Mouse (Mus musculus) intestine, postnatal 0 days (tissue): ENCODE data around the gene Ehd2. TPM values are rescaled to one million over a fixed set of nuclear protein-coding genes. Genes with fewer than 3 reads are reported as not detected.

Experiments used
- ATAC-seq: fragments of 200-750 bp; cut with Nextera tagmentation; 2 replicates; pipeline ENCODE4 v1.8.0; 2017; ENCODE audit warnings: mild to moderate bottlenecking, moderate TSS enrichment, moderate library complexity
- H3K27ac ChIP-seq: fragments of 300-500 bp; sonication (generic); 2 replicates; pipeline ENCODE4 v1.5.1; 2014; ENCODE audit warnings: mild to moderate bottlenecking, low read depth, low read length, moderate library complexity
- H3K27me3 ChIP-seq: fragments of 300-500 bp; sonication (generic); replicated peaks from 2 replicates; pipeline ENCODE4 v1.6.1; 2014; ENCODE audit warnings: low read length, mixed read lengths; ENCODE audit not compliant: control insufficient read depth, insufficient read depth
- H3K36me3 ChIP-seq: fragments of 300-500 bp; sonication (generic); 2 replicates; pipeline ENCODE4 v1.6.1; 2014; ENCODE audit warnings: mild to moderate bottlenecking, moderate library complexity; ENCODE audit not compliant: control insufficient read depth, insufficient read depth
- H3K4me1 ChIP-seq: fragments of 300-500 bp; sonication (generic); replicated peaks from 2 replicates; pipeline ENCODE4 v1.6.1; 2014; ENCODE audit warnings: antibody characterized with exemption, low read length, mixed read lengths; ENCODE audit not compliant: control insufficient read depth, insufficient read depth
- H3K4me2 ChIP-seq: fragments of 300-500 bp; sonication (generic); replicated peaks from 2 replicates; pipeline ENCODE4 v1.6.1; 2014; ENCODE audit warnings: low read depth, mild to moderate bottlenecking, moderate library complexity
- H3K4me3 ChIP-seq: fragments of 300-500 bp; sonication (generic); 2 replicates; pipeline ENCODE4 v1.5.1; 2014; ENCODE audit warnings: low read depth, low read length
- H3K9ac ChIP-seq: fragments of 300-500 bp; sonication (generic); 2 replicates; pipeline ENCODE4 v1.6.1; 2014; ENCODE audit warnings: mild to moderate bottlenecking, low read depth, low read length
- H3K9me3 ChIP-seq: fragments of 300-500 bp; sonication (generic); 2 replicates; pipeline ENCODE4 v1.6.1; 2016; ENCODE audit warnings: mixed run types; ENCODE audit not compliant: control insufficient read depth
- CTCF ChIP-seq: sonication (generic); IDR thresholded peaks from 2 replicates; pipeline ENCODE4 v1.5.1; 2016; ENCODE audit warnings: low read depth, mild to moderate bottlenecking, control low read depth, antibody characterized with exemption, moderate library complexity
- WGBS: fragments of 180-500 bp; shearing (Covaris S2); extraction: QIAGEN DNeasy Blood & Tissue Kit; methylation state at CpG from one replicate; pipeline ENCODE4 v1.1.7; 2014; 5-methylcytosine and 5-hydroxymethylcytosine counted together
- polyA plus RNA-seq: library from polyadenylated mRNA; unstranded; fragments of >200 nt; fragmentation: Nextera tagmentation; extraction: Ambion mirVana; gene quantifications from 2 replicates; pipeline ENCODE4 v1.2.1, GENCODE M21; 2015

The Ehd2 gene
- polyA plus RNA-seq, 1 experiment from 2014 or later: 29.3 TPM

- Histone ChIP-seq H3K9ac (no peak overlapping the region), H3K4me3 (no peak overlapping the region), H3K9me3 (no peaks in the 10 kb centered on the region), H3K36me3 (no peaks in the 10 kb centered on the region; the same call in 1 of the 2 replicates), H3K4me2 (no peak overlapping the region; the same call in 1 of the 2 replicates), H3K4me1 (peaks cover 7% of the 10 kb centered on the region; the same call in 1 of the 2 replicates), H3K27me3 (no peaks in the 10 kb centered on the region), H3K27ac (peak overlapping the region; percentile 51)
- no peak for TF ChIP-seq CTCF
- WGBS: 62% methylated on average over 7 of the region's 7 CpGs
- peak; percentile 81 for ATAC-seq
Observed at GRCm38 (mm10) chr7:16011418-16012085, 44.2 kb upstream of the Ehd2 start.

GRCm38 (mm10) chr7:16010649-16011048 is 43.3 kb upstream of the Ehd2 start:
- TF ChIP-seq CTCF: no peak
- H3K4me3 ChIP-seq: no peak overlapping the region
- 73% methylated on average over 5 of the region's 5 CpGs for WGBS
- H3K4me2 ChIP-seq: no peak overlapping the region
- H3K27me3 ChIP-seq: no peaks in the 10 kb centered on the region
- no peaks in the 10 kb centered on the region for H3K9me3 ChIP-seq
- ATAC-seq: no peak
- H3K27ac ChIP-seq: no peak overlapping the region; the same call in 1 of the 2 replicates
- H3K9ac ChIP-seq: no peak overlapping the region
- peaks cover 7% of the 10 kb centered on the region; the same call in 1 of the 2 replicates for H3K4me1 ChIP-seq
- H3K36me3 ChIP-seq: no peaks in the 10 kb centered on the region; the same call in 1 of the 2 replicates

DNA sequence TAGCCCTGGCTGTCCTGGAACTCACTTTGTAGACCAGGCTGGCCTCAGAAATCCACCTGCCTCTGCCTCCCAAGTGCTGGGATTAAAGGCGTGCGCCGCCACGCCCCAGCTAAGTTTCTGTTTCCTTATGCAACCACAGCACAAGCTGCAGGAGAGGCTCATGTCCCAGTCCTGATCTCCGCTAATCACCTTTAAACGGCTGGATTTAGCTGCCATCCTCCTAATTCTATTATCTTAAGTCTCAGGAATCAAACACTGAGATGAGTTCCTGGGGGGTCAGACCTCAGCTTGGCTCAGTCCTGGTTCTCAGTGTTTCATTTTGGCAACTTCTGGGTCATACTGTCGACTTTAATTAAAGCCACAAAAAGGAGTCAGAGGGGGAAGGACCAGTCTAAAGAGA is 42.3 kb upstream of the Ehd2 start:
- no peak for TF ChIP-seq CTCF
- ATAC-seq: no peak
- Histone ChIP-seq H3K9me3 (no peaks in the 10 kb centered on the region), H3K4me1 (peaks cover 7% of the 10 kb centered on the region; the same call in 1 of the 2 replicates), H3K27ac (no peak overlapping the region), H3K27me3 (no peaks in the 10 kb centered on the region), H3K4me3 (no peak overlapping the region), H3K9ac (no peak overlapping the region), H3K36me3 (no peaks in the 10 kb centered on the region; the same call in 1 of the 2 replicates), H3K4me2 (no peak overlapping the region)
- 90% methylated on average over 7 of the region's 7 CpGs for WGBS

- ATAC-seq: no peak
- no peak overlapping the region for H3K4me3 ChIP-seq
- H3K4me2 ChIP-seq: no peak overlapping the region
- no peak overlapping the region for H3K27ac ChIP-seq
- TF ChIP-seq CTCF: no peak
- no peaks in the 10 kb centered on the region; the same call in 1 of the 2 replicates for H3K36me3 ChIP-seq
- H3K9ac ChIP-seq: no peak overlapping the region
- no peaks in the 10 kb centered on the region for H3K27me3 ChIP-seq
- H3K4me1 ChIP-seq: no peaks in the 10 kb centered on the region
- no peaks in the 10 kb centered on the region for H3K9me3 ChIP-seq
- WGBS: 80% methylated on average over 3 of the region's 3 CpGs
Observed at GRCm38 (mm10) chr7:16005020-16005419, 37.7 kb upstream of the Ehd2 start.

- Histone ChIP-seq H3K27ac (no peak overlapping the region), H3K9ac (no peak overlapping the region), H3K4me1 (no peaks in the 10 kb centered on the region), H3K4me2 (no peak overlapping the region), H3K4me3 (no peak overlapping the region), H3K27me3 (no peaks in the 10 kb centered on the region), H3K9me3 (no peaks in the 10 kb centered on the region), H3K36me3 (no peaks in the 10 kb centered on the region; the same call in 1 of the 2 replicates)
- no peak for TF ChIP-seq CTCF
- ATAC-seq: no peak
- 74% methylated on average over 12 of the region's 12 CpGs for WGBS
Observed at GRCm38 (mm10) chr7:16004177-16004856, 37.0 kb upstream of the Ehd2 start.

GRCm38 (mm10) chr7:16003032-16003431 is 35.7 kb upstream of the Ehd2 start:
- Histone ChIP-seq H3K36me3 (no peaks in the 10 kb centered on the region; the same call in 1 of the 2 replicates), H3K4me2 (no peak overlapping the region), H3K4me3 (no peak overlapping the region), H3K9me3 (no peaks in the 10 kb centered on the region), H3K27ac (no peak overlapping the region), H3K9ac (no peak overlapping the region), H3K4me1 (no peaks in the 10 kb centered on the region), H3K27me3 (no peaks in the 10 kb centered on the region)
- ATAC-seq: no peak
- no peak for TF ChIP-seq CTCF
- WGBS: 58% methylated on average over 4 of the region's 4 CpGs
